Mouse (Mus musculus): Measurements from ENCODE around the gene Tsga13. TPM values are rescaled to one million over a fixed set of nuclear protein-coding genes. Genes with fewer than 3 reads are reported as not detected.

The Tsga13 gene
- polyA plus RNA-seq, 1 experiment from 2014 or later: 0.39 TPM

DNA sequence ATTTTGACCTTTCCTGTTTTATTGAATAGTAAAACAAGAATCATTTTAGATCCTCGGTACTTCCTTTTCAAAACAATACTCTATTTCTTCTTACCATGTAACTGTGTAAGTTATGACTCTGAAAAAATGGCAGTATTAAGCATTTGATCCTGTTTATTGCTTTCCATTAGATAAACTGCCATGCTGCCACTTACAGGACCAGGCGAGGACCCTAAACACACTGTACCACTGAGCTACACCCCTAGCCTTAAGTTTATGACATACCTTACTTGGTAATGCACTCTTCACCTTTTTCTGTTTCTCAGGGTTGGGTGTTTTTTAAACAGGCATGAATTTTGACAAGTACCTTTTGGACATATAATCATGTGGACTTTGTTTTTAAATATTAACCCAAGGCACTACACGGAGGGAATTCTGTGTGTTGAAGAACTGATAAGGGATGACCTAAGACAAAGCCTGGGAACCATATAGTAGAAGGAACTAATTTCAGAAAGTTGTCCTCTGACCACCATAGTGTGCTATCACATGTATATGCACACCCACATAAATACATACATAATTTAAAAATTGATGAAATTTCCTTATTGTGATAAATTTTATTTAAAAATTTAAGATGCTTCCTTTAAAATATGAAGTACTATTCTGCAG is 50.2 kb downstream of the Tsga13 start:
- DNase-seq (ENCODE audit: low spot score): no peak

DNA sequence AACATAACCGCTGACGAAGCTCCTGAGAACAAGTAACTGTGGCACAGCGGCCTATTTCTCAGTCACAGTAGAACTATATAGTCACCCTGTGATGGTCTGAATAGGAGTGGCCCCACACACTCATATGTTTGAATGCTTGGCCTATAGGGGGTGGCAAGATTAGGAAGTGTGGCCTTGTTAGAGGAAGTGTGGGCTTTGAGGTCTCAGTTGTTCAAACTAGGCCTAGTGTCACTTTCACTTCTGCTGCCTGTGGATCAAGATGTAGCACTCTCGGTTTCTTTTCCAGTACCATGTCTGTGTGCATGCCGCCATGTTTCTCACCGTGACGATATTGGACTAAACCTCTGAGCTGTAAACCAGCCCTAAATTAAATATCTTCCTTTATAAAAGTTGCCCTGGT is 59.4 kb downstream of the Tsga13 start:
- no peak for DNase-seq (ENCODE audit: low spot score)

DNA sequence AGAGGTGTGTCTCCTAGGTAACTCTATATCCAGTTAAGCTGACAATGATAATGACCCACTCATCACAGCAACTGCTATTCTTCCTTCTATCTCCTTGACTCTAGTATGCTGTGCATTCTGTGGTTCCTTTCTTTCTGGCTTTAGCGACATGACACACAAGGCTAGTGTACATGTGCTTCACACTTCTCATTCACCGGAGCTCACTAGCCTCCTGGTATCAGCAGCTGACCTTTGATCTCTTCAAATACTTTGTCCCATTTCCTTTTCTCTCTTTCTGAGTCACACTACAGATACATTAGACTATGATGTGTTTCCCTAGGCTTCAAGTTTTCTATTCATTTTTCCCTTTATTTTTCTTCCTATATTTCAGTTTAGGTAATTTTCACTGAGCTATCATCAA is 60.2 kb downstream of the Tsga13 start:
- no peak for DNase-seq (ENCODE audit: low spot score)

DNA sequence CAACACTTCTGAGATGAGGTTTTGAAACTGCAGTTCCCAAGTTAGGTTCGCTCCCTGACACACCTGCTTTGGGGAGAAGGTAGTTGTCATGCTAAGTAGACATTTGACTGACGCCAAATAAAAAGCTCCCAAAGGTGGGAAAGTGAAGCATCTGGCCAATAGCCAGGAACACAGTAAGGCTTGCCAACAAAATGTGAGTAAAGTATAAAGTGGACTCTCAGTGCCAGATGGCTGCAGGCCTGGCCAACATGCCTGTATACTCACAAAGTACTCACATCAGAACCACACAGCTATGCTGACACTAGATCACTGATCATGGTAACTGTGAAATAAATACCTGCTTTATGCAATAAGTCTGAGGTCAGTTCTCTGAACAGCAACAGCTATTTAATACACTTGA is 65.6 kb downstream of the Tsga13 start:
- DNase-seq (ENCODE audit: low spot score): no peak

Other genes starting within 250 kb of the Tsga13 start
- gene Cep41, start 221.8 kb downstream of the Tsga13 start, polyA plus RNA-seq (2015; fragmentation: Nextera tagmentation; extraction: Ambion mirVana): 14.1 and 15.0 TPM in 2 replicates
- 55.0 and 63.2 TPM in 2 replicates for gene Mest, start 192.0 kb downstream of the Tsga13 start, polyA plus RNA-seq (2015; fragmentation: Nextera tagmentation; extraction: Ambion mirVana)
- 20.7 and 21.1 TPM in 2 replicates for gene Copg2, start 18.8 kb downstream of the Tsga13 start, polyA plus RNA-seq (2015; fragmentation: Nextera tagmentation; extraction: Ambion mirVana)
- gene Klf14, start 43.5 kb upstream of the Tsga13 start, polyA plus RNA-seq (2015; fragmentation: Nextera tagmentation; extraction: Ambion mirVana): 0.83 and 1.1 TPM in 2 replicates

Data from thymus, postnatal 0 days (tissue).